Comparison of ENCODE assay signal across 17 mouse cellular contexts in the genomic region with DNA sequence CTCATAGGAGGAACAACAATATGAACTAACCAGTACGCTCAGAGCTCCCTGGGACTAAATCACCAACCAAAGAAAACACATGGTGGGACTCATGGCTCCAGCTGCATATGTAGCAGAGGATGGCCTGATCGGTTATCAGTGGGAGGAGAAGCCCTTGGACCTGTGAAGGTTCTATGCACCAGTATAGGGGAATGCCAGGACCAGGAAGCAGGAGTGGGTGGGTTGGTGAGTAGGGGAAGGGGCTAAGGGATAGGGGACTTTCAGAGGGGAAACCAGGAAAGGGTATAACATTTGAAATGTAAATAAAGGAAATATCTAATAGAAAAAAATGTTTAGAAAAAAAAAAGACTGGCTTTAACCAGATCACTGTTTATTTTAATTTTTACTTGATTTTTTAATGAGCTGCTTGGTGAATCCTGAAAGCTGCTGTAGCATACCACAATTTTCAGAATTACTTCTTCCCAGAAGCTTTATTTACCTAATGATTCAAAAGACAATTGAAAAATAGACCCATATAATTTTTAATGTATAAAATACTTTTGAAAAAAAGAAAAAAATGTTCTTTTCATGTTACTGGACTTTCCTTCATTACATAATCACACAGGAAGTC.
"Had no signal": no experiment of that assay in that cellular context is flagged by ENCODE, and none has a peak within 500 bp of the region (broad histone marks: within the 10 kb centered on the region; RNA-seq: fewer than 3 reads in every experiment).

No protein-coding gene starts in this region.

- H3K27me3 ChIP-seq: liver, embryonic 13.5 days; liver, embryonic 15.5 days; megakaryocyte, embryonic 14.5 days; midbrain, embryonic 13.5 days; midbrain, embryonic 15.5 days; neural tube, embryonic 12.5 days; stomach, embryonic 15.5 days had no signal

- DNase-seq: liver; liver, embryonic 13.5 days; liver, postnatal 0 days; right cerebral cortex, postnatal 14 days; thymus, adult 2 months; thymus, postnatal 25 days; thymus, postnatal 4 days had no signal

- H3K4me1 ChIP-seq: liver, embryonic 13.5 days; liver, embryonic 15.5 days; megakaryocyte, embryonic 14.5 days; midbrain, embryonic 13.5 days; midbrain, embryonic 15.5 days; neural tube, embryonic 12.5 days; stomach, embryonic 15.5 days had no signal

- H3K9me3 ChIP-seq: liver, embryonic 13.5 days; liver, embryonic 15.5 days; megakaryocyte, embryonic 14.5 days; midbrain, embryonic 13.5 days; midbrain, embryonic 15.5 days; neural tube, embryonic 12.5 days; stomach, embryonic 15.5 days had no signal

- H3K4me3 ChIP-seq: liver, embryonic 13.5 days; liver, embryonic 15.5 days; megakaryocyte, embryonic 14.5 days; midbrain, embryonic 13.5 days; midbrain, embryonic 15.5 days; neural tube, embryonic 12.5 days; stomach, embryonic 15.5 days had no signal

- H3K36me3 ChIP-seq: liver, embryonic 13.5 days; liver, embryonic 15.5 days; midbrain, embryonic 13.5 days; midbrain, embryonic 15.5 days; neural tube, embryonic 12.5 days; stomach, embryonic 15.5 days had no signal

- ATAC-seq: liver, postnatal 0 days; midbrain, embryonic 13.5 days; midbrain, embryonic 15.5 days had no signal

- H3K9ac ChIP-seq: liver, embryonic 13.5 days; liver, embryonic 15.5 days; liver, postnatal 0 days; midbrain, embryonic 13.5 days; midbrain, embryonic 15.5 days; neural tube, embryonic 12.5 days; stomach, embryonic 15.5 days had no signal

- H3K4me2 ChIP-seq: liver, embryonic 11.5 days; liver, embryonic 13.5 days; liver, embryonic 15.5 days; midbrain, embryonic 11.5 days; midbrain, embryonic 13.5 days; midbrain, embryonic 15.5 days; neural tube, embryonic 12.5 days; stomach, embryonic 15.5 days had no signal

- H3K27ac ChIP-seq: liver, embryonic 13.5 days; liver, embryonic 15.5 days; macrophage; midbrain, embryonic 13.5 days; midbrain, embryonic 15.5 days; neural tube, embryonic 12.5 days; stomach, embryonic 15.5 days; stomach, postnatal 0 days had no signal
